Mouse (Mus musculus): ENCODE measurements around the gene Rab3c. TPM values are rescaled to one million over a fixed set of nuclear protein-coding genes. Genes with fewer than 3 reads are reported as not detected.

Gene Rab3c
- polyA plus RNA-seq, 1 experiment from 2014 or later, result 0.31 TPM

- H3K36me3 ChIP-seq, result no peaks in the 10 kb centered on the region
- H3K4me1 ChIP-seq, result peaks cover 3% of the 10 kb centered on the region; the same call in 1 of the 2 replicates
- no peak for DNase-seq (ENCODE audit: low spot score)
- H3K9me3 ChIP-seq (replicated peaks), result no peaks in the 10 kb centered on the region
- 85% methylated on average over 4 of the region's 4 CpGs for WGBS
- H3K27ac ChIP-seq, result no peak overlapping the region
- no peaks in the 10 kb centered on the region for H3K27me3 ChIP-seq (ENCODE audit: low read depth, poor library complexity, severe bottlenecking)
- no peak overlapping the region for H3K4me3 ChIP-seq
Measured at GRCm38 (mm10) chr13:110169152-110169551, 111.6 kb downstream of the Rab3c start.

GRCm38 (mm10) chr13:110168570-110168969 lies 112.2 kb downstream of the Rab3c start:
- H3K4me1 ChIP-seq, result peaks cover 3% of the 10 kb centered on the region; the same call in 1 of the 2 replicates

GRCm38 (mm10) chr13:110166622-110167330 lies 114.0 kb downstream of the Rab3c start:
- Histone ChIP-seq H3K4me3 (no peak overlapping the region), H3K36me3 (no peaks in the 10 kb centered on the region), H3K27ac (no peak overlapping the region), H3K27me3 (ENCODE audit: low read depth, poor library complexity, severe bottlenecking) (no peaks in the 10 kb centered on the region), H3K4me1 (peaks cover 3% of the 10 kb centered on the region; the same call in 1 of the 2 replicates), H3K9me3 (replicated peaks) (no peaks in the 10 kb centered on the region)
- WGBS, result 79% methylated on average over 3 of the region's 3 CpGs
- DNase-seq (ENCODE audit: low spot score), result no peak

More at GRCm38 (mm10) chr13:110168570-110168969, 112.2 kb downstream of the Rab3c start:
- Histone ChIP-seq H3K4me3 (no peak overlapping the region), H3K9me3 (replicated peaks) (no peaks in the 10 kb centered on the region), H3K36me3 (no peaks in the 10 kb centered on the region), H3K27me3 (ENCODE audit: low read depth, poor library complexity, severe bottlenecking) (no peaks in the 10 kb centered on the region), H3K27ac (no peak overlapping the region)
- WGBS, result 79% methylated on average over 4 of the region's 4 CpGs
- DNase-seq (ENCODE audit: low spot score), result no peak

- H3K9me3 ChIP-seq (replicated peaks), result no peaks in the 10 kb centered on the region
- no peak for DNase-seq (ENCODE audit: low spot score)
- H3K27me3 ChIP-seq (ENCODE audit: low read depth, poor library complexity, severe bottlenecking), result no peaks in the 10 kb centered on the region
- H3K4me3 ChIP-seq, result no peak overlapping the region
- no peak overlapping the region for H3K27ac ChIP-seq
- WGBS, result 89% methylated on average over 4 of the region's 4 CpGs
- no peaks in the 10 kb centered on the region for H3K36me3 ChIP-seq
- H3K4me1 ChIP-seq, result no peaks in the 10 kb centered on the region
Measured at GRCm38 (mm10) chr13:110159980-110160379, 120.8 kb downstream of the Rab3c start.

GRCm38 (mm10) chr13:110158588-110159519 lies 121.9 kb downstream of the Rab3c start:
- H3K27ac ChIP-seq, result no peak overlapping the region
- DNase-seq (ENCODE audit: low spot score), result no peak
- WGBS, result 85% methylated on average over 7 of the region's 7 CpGs

GRCm38 (mm10) chr13:110145545-110145944 lies 135.3 kb downstream of the Rab3c start:
- Histone ChIP-seq H3K9me3 (replicated peaks) (no peaks in the 10 kb centered on the region), H3K4me3 (no peak overlapping the region), H3K27ac (no peak overlapping the region), H3K4me1 (no peaks in the 10 kb centered on the region), H3K27me3 (ENCODE audit: low read depth, poor library complexity, severe bottlenecking) (no peaks in the 10 kb centered on the region), H3K36me3 (no peaks in the 10 kb centered on the region)
- 67% methylated on average over 3 of the region's 3 CpGs for whole genome bisulfite sequencing
- no peak for DNase-seq (ENCODE audit: low spot score)

More at GRCm38 (mm10) chr13:110158588-110159519, 121.9 kb downstream of the Rab3c start:
- no peaks in the 10 kb centered on the region for H3K4me1 ChIP-seq
- no peaks in the 10 kb centered on the region for H3K9me3 ChIP-seq (replicated peaks)
- H3K4me3 ChIP-seq, result no peak overlapping the region
- H3K36me3 ChIP-seq, result no peaks in the 10 kb centered on the region
- no peaks in the 10 kb centered on the region for H3K27me3 ChIP-seq (ENCODE audit: low read depth, poor library complexity, severe bottlenecking)

GRCm38 (mm10) chr13:110145019-110145418 lies 135.8 kb downstream of the Rab3c start:
- H3K27ac ChIP-seq, result no peak overlapping the region
- no peaks in the 10 kb centered on the region for H3K36me3 ChIP-seq
- no peak for DNase-seq (ENCODE audit: low spot score)
- no peaks in the 10 kb centered on the region for H3K27me3 ChIP-seq (ENCODE audit: low read depth, poor library complexity, severe bottlenecking)
- 85% methylated on average over 8 of the region's 8 CpGs for WGBS
- H3K4me1 ChIP-seq, result no peaks in the 10 kb centered on the region
- no peak overlapping the region for H3K4me3 ChIP-seq
- no peaks in the 10 kb centered on the region for H3K9me3 ChIP-seq (replicated peaks)

GRCm38 (mm10) chr13:110139339-110139738 lies 141.5 kb downstream of the Rab3c start:
- Histone ChIP-seq H3K27ac (no peak overlapping the region), H3K4me1 (no peaks in the 10 kb centered on the region), H3K36me3 (no peaks in the 10 kb centered on the region), H3K4me3 (no peak overlapping the region), H3K27me3 (ENCODE audit: low read depth, poor library complexity, severe bottlenecking) (no peaks in the 10 kb centered on the region), H3K9me3 (replicated peaks) (no peaks in the 10 kb centered on the region)
- no peak for DNase-seq (ENCODE audit: low spot score)
- WGBS, result 87% methylated on average over 5 of the region's 5 CpGs

- H3K4me3 ChIP-seq, result no peak overlapping the region
- 90% methylated on average over 5 of the region's 5 CpGs for WGBS
- no peak for DNase-seq (ENCODE audit: low spot score)
Measured at GRCm38 (mm10) chr13:110138644-110139043, 142.2 kb downstream of the Rab3c start.

GRCm38 (mm10) chr13:110127613-110128258 lies 153.1 kb downstream of the Rab3c start:
- no peak overlapping the region for H3K27ac ChIP-seq
- H3K27me3 ChIP-seq (ENCODE audit: low read depth, poor library complexity, severe bottlenecking), result no peaks in the 10 kb centered on the region
- no peaks in the 10 kb centered on the region for H3K36me3 ChIP-seq
- no peaks in the 10 kb centered on the region for H3K9me3 ChIP-seq (replicated peaks)
- H3K4me1 ChIP-seq, result peaks cover 4% of the 10 kb centered on the region; the same call in 1 of the 2 replicates
- 61% methylated on average over 12 of the region's 12 CpGs for WGBS
- H3K4me3 ChIP-seq, result no peak overlapping the region
- no peak for DNase-seq (ENCODE audit: low spot score)

More at GRCm38 (mm10) chr13:110138644-110139043, 142.2 kb downstream of the Rab3c start:
- no peak overlapping the region for H3K27ac ChIP-seq
- H3K36me3 ChIP-seq, result no peaks in the 10 kb centered on the region
- no peaks in the 10 kb centered on the region for H3K9me3 ChIP-seq (replicated peaks)
- H3K4me1 ChIP-seq, result no peaks in the 10 kb centered on the region
- H3K27me3 ChIP-seq (ENCODE audit: low read depth, poor library complexity, severe bottlenecking), result no peaks in the 10 kb centered on the region

GRCm38 (mm10) chr13:110122825-110123224 lies 158.0 kb downstream of the Rab3c start:
- H3K9me3 ChIP-seq (replicated peaks), result no peaks in the 10 kb centered on the region
- H3K4me1 ChIP-seq, result peaks cover 4% of the 10 kb centered on the region; the same call in 1 of the 2 replicates
- no peak for DNase-seq (ENCODE audit: low spot score)
- H3K4me3 ChIP-seq, result no peak overlapping the region
- H3K27me3 ChIP-seq (ENCODE audit: low read depth, poor library complexity, severe bottlenecking), result no peaks in the 10 kb centered on the region
- no peak overlapping the region for H3K27ac ChIP-seq
- WGBS, result 93% methylated on average over 4 of the region's 4 CpGs
- no peaks in the 10 kb centered on the region for H3K36me3 ChIP-seq

GRCm38 (mm10) chr13:110116892-110117291 lies 163.9 kb downstream of the Rab3c start:
- whole genome bisulfite sequencing, result 94% methylated on average over 5 of the region's 5 CpGs
- H3K4me1 ChIP-seq, result no peaks in the 10 kb centered on the region
- H3K27me3 ChIP-seq (ENCODE audit: low read depth, poor library complexity, severe bottlenecking), result no peaks in the 10 kb centered on the region
- no peaks in the 10 kb centered on the region for H3K9me3 ChIP-seq (replicated peaks)
- DNase-seq (ENCODE audit: low spot score), result no peak
- H3K27ac ChIP-seq, result no peak overlapping the region
- H3K4me3 ChIP-seq, result no peak overlapping the region
- H3K36me3 ChIP-seq, result no peaks in the 10 kb centered on the region
